Mouse (Mus musculus): Measurements from ENCODE around the gene Gm47955. TPM values are rescaled to one million over a fixed set of nuclear protein-coding genes. Genes with fewer than 3 reads are reported as not detected.
"Not testable (repeated sequence)": the region's sequence is repeated elsewhere in the genome, so short reads cannot be mapped to it uniquely, and the experiment has no call there.

Gene Gm47955
- not detected in 2 replicates for total RNA-seq (2021)
- long read RNA-seq, experiment 1 = 0 reads
- long read RNA-seq, experiment 2 = 0 reads

DNA sequence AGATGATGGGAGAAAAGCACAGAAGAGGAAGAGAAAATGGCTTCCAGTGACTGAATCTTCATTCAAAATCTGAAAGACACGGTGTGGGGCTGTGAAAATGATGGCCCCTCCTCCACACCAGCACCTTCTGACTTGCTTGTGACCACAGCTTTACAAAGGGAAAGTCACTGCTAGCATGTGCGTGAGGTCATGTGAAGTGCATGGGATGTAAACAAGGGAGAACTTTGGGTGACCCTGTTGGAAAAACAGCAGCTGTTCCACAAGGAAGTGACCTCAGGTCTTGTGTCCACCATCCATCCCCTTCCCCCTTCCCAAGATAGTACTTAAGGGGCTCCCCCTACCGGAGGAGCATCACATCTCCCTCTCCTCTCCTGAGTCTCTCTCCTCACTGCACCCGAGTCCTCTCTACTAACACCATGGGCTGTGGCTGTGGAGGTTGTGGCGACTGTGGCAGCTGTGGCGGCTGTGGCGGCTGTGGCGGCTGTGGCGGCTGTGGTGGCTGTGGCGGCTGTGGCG lies at the start of gene Gm47955:
Gm47955 (plus strand) TSS at position 417 of the 516 bp plus-strand sequence.
- DNase-seq = no peak

- no peak for DNase-seq
These were observed 47.1 kb upstream of the Gm47955 start, which contains the start of gene A030005L19Rik for GRCm38 (mm10) chr1:82913025-82913424. TSS of gene A030005L19Rik (plus strand) at chr1:82913325.

- not testable (repeated sequence) for DNase-seq
These were observed 46.7 kb upstream of the Gm47955 start for GRCm38 (mm10) chr1:82913434-82913833.

DNA sequence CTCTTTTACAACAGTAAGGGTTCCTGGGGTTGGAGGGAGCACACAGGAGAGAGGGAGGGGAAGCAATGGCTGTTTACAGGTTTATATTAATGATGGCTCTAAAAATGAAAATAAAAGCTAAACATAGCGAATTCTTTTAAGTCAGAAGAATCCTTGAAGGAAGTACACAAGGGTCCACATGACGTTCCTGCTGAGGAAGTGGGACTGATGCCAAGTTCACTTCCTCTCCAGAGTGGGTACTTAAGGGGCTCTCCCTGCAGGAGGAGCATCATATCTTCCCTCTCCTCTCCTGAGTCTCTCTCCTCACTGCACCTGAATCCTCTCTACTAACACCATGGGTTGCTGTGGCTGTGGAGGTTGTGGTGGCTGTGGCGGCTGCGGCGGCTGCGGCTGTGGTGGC lies 35.4 kb upstream of the Gm47955 start, which contains the start of gene A030014E15Rik:
A030014E15Rik (plus strand) TSS at position 268 of the 400 bp plus-strand sequence.
- DNase-seq = peak; percentile 20

DNA sequence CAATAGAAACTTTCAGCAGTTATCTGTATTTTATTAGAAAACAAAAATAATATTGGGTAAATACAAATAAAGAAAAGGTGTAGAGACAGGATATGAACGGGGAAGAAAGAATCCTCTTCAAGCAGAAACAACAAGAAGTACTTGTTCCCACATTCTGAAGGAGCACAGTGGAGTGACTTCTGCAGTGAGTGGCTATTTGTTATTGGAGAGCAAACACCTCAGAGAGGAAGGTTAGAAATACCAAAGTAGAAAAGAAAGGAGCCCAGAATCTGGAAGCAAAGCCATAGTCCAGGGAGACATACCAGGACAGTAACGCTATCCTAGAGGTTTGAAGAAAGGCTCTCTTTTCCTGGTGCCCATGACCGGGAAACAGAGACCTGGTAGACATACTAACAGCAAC lies 29.5 kb upstream of the Gm47955 start:
- DNase-seq = not testable (repeated sequence)

GRCm38 (mm10) chr1:82931326-82931725 lies 28.8 kb upstream of the Gm47955 start, which contains the start of gene Gm6217:
TSS of gene Gm6217 (minus strand) at chr1:82931399.
- not testable (repeated sequence) for DNase-seq

GRCm38 (mm10) chr1:82938666-82939065 lies 21.4 kb upstream of the Gm47955 start:
- no peak for DNase-seq

DNA sequence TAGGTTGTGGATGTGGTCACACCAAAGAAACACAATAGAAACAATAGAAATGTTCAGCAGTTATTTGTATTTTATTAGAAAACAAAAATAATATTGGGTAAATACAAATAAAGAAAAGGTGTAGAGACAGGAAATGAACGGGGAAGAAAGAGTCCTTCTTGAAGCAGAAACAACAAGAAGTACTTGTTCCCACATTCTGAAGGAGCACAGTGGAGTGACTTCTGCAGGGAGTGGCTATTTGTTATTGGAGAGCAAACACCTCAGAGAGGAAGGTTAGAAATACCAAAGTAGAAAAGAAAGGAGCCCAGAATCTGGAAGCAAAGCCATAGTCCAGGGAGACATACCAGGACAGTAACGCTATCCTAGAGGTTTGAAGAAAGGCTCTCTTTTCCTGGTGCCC lies 17.6 kb upstream of the Gm47955 start:
- DNase-seq = not testable (repeated sequence)

- DNase-seq = not testable (repeated sequence)
These were observed 16.8 kb upstream of the Gm47955 start, which contains the start of gene A030003K21Rik for GRCm38 (mm10) chr1:82943295-82943694. TSS of gene A030003K21Rik (minus strand) at chr1:82943388.

- DNase-seq = not testable (repeated sequence)
These were observed 14.1 kb upstream of the Gm47955 start for GRCm38 (mm10) chr1:82946029-82946428.

GRCm38 (mm10) chr1:82948601-82949000 lies 11.5 kb upstream of the Gm47955 start:
- no peak for DNase-seq

DNA sequence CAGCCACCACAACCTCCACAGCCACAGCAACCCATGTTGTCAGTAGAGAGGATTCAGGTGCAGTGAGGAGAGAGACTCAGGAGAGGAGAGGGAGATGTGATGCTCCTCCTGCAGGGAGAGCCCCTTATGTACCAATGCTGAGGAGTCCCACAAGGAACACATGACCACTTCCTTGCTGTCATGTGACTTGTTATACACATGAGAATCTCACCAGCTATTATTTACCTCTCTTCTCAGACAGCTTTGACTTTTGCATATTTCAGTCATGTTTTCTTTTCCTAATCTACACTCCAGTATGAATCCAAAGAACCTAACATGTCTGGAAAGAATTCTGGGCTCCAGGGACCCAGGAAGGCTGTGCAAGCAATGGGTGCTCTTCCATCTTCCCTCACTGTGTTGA lies 4.2 kb upstream of the Gm47955 start, which contains the start of gene Gm7544:
Gm7544 (minus strand) TSS at position 101 of the 400 bp plus-strand sequence.
- not testable (repeated sequence) for DNase-seq

- DNase-seq = no peak
These were observed 6.3 kb downstream of the Gm47955 start for GRCm38 (mm10) chr1:82966413-82966812.

GRCm38 (mm10) chr1:82972046-82972445 lies 12.0 kb downstream of the Gm47955 start:
- peak; percentile 58 for DNase-seq

DNA sequence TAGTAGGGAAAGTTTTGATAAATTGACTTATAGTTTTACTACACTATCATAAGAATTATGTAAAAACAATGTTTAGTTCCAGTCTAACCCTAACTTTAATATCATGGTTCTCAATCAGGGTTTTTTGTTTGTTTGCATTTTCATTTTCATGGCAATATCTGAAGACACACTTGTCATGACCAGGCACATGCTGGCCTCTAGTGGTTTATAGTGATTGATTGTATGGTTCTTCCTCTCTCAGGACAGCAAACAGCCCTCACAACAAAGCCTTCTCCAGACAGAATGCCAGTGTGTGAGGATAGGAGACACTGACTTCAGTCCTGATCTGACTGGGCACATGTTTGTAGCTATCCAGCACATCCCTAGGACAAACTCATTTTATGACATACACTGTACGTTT lies 13.2 kb downstream of the Gm47955 start:
- no peak for DNase-seq

GRCm38 (mm10) chr1:82973901-82974300 lies 13.8 kb downstream of the Gm47955 start:
- no peak for DNase-seq

- peak; percentile 21 for DNase-seq
These were observed 14.3 kb downstream of the Gm47955 start for GRCm38 (mm10) chr1:82974342-82974741.

DNA sequence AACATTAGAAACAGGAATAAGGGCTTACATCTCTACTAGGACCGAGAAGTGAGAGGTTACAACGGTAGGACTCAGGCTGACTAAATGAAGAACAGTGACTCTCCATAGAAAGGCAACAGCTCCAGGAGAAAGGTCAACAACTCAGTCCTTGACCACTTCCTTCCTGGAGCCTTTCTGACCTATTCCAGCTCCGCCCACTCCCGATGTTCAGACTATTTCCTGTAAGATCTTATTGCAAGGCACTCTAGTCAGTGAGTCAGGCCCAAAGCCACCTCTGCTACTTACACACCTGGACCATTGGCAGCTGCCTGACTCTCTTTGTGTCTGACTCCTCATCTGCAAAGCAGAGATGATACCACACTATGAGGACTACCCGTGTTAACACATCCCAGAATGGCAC lies 15.7 kb downstream of the Gm47955 start:
- peak; percentile 36 for DNase-seq

DNA sequence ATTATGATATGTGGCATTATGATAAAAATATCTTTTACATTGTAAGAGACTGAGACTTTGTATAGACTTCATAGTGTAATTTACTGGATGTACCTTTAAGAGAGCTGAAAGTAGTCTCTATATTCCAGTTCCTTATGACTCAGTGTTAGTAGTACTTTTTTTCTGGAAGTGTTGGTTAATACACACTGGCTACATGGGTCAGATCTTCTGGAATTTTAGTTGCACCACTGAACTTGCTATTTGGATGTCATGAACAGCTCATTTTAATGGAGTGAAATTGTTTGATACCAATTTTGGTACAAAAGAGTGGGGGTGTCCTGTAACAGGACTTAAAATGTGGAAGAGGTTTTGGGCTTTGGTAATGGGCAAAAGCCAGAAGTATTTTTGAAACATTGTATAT lies 17.8 kb downstream of the Gm47955 start:
- no peak for DNase-seq

GRCm38 (mm10) chr1:82986738-82987137 lies 26.7 kb downstream of the Gm47955 start:
- no peak for DNase-seq

DNA sequence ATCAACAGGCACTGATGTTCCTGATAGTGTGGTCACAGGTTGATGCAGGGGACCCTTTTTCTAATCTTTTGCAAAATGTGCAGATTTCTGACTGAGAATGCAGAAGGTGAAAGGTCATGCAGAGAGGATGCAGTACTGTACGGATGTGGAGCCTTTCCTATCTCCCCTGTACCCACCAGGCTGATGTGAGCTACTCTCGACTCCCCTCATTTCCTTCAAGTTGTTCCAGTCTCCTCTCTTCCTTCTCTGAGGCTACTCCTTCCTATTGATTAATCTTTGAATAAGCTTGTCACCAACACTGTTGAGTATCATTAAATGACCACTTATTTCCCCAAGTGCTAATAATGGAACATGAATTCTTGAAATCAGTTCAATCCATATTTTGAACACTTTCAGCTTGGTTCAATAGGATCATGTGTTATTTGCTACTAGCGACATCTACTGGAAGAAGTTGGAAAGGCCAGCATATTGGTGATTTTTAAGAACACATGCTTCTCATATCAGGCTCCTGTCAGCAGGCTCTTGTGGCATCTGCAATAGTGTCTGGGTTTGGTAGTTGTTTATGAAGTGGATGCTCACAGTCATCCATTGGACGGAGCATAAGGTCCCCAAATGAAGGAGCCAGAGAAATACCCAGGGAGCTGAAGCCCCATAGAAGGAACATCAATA lies 27.6 kb downstream of the Gm47955 start:
- DNase-seq = peak; percentile 40

DNA sequence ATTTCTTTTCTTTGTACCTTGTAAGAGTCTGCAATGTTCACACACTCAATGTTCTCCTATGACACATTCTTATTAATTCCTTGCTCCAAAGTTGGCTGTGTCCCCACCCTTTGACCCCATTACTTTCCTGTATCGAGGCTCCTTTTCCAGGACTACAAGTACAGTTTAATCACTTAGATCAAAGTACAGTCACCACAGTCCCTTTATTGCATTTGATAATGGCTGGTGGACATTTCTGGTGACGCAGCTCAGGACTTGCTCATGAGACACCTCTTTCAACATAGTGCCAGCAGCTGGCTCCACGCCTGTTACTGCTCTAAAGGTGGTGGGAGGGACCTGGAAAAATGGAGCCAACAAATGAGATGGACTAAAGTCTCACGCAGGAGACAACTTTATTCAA lies 31.0 kb downstream of the Gm47955 start:
- DNase-seq = peak; percentile 9

DNA sequence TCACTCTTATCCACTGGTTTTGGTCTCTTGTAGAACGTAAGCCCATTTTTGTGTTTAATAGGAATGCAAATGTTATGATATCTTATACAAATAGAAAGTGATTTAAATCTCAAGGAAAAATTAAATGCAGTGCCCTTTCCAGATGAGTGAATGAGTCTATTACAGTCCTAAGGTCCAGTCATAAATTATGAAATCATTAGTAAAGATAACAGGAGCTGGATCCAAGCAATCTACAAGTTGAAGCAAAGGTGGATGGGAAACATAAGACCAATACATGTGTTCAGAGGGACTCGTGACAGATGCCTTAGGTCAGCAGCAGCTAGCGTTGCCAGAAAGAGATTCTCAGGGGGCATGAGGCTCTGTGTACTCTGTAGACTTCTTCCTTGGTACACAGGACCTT lies 31.5 kb downstream of the Gm47955 start:
- DNase-seq = no peak

DNA sequence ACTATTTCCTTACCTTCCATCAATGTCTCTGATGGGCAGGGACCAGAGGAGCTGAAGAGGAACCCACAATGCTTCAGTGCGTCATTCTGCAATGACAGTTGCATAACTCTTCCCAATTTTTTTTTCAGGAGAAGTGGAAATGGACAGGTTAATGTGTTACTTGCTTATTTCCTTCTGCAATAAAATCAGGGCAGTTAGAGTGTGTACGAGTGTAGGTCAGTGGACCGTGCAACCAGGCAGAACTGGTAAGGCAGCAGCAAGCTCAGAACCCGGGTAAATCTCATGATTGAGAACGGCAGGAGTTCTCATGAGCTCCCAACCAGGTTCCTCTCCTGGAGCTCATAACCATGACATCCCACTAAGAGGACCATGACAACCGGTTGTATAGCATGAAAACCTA lies 32.0 kb downstream of the Gm47955 start:
- no peak for DNase-seq
